Mouse (Mus musculus) testis, postnatal 14 days (tissue): ENCODE results near the gene Igf2bp3.
"Not testable (repeated sequence)": the region's sequence is repeated elsewhere in the genome, so short reads cannot be mapped to it uniquely, and the experiment has no call there.

Experiments used
- DNase-seq: peaks from one replicate; pipeline ENCODE4 v3.0.0; 2021; ENCODE audit warnings: low spot score

Igf2bp3 gene

GRCm38 (mm10) chr6:49214928-49215747 lies at the start of gene Igf2bp3:
Gene Igf2bp3 (minus strand): TSS chr6:49214957.
- DNase-seq: peak; percentile 85

- DNase-seq: not testable (repeated sequence)
Measured at GRCm38 (mm10) chr6:49264446-49264845, 49.7 kb upstream of the Igf2bp3 start.

DNA sequence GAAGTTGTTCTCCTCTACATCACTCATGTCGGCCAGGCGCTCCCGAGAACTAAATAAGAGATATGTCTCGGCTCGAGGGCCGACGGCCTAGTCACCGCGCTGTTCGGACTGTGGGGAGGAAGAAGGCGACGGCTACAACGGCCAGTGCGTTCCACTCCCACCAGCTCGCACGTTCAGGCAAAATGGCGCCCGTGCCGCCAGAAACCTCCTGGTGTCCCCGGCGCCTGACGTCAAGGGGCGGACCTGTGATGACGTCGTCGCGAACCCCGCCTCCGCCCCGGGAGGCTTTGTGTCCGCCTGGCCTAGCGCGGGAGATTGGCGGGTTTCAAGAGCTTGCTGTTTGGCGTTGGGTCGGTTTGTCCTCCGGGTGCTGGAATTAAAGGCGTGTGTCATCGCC lies 49.1 kb upstream of the Igf2bp3 start, which contains the start of gene Tra2a:
Tra2a (minus strand) TSS at position 187 of the 397 bp plus-strand sequence.
- DNase-seq: peak; percentile 97

DNA sequence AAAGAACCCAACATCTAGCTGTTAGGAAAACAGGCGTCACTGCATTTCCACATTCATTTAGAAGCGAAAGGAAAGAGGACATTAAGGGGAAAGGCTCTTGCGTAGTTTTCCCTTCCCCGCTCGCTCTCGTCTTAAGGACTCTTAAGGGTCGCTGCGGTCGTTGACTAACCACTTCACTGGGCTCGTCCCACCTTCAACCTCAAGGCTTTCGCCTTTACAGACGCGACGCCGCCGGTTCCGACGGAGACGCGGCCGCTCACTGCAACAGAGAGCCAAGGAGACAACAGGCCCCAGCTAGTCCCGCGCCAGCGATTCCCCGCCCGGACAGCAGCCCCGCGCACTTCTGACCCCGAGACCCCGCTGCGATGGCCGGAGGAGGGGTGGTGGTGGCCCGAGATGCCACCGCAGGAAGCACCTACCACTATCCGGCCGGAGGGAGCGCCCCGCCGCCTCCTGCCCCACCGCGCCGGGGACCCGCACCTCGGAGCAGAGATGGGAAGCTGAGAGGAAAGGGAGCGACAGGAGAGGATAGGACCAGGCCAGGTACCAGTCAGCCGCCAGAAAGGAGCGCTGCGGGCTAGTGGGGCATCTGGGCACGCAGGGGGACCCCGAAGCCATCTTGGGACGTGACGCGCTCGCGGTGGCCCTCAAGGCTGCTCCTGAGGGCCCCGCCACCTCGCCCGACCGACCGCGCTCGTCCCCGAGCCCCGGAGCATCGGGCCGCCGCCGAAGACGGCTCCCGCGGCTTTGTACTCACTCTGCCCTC lies 48.5 kb upstream of the Igf2bp3 start:
- DNase-seq: peak; percentile 73

DNA sequence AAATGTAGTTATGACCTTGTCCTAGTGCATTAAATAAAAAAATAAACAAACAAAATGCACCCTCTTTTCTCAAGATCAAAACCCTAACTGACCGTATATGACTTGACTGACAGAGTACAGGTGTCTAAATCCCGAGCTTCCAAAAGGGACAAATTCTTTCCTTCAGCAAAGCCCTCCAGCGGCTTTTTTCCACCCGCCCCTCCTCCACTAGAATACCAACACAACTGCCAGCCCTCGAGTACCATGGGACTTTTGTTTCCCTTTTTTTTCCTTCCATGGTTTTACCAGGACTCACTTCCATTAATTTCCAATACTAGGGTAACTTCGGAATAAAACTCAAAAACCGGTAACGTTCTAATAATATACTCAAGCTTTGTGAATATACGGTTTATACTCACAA lies 47.7 kb upstream of the Igf2bp3 start:
- DNase-seq: no peak

DNA sequence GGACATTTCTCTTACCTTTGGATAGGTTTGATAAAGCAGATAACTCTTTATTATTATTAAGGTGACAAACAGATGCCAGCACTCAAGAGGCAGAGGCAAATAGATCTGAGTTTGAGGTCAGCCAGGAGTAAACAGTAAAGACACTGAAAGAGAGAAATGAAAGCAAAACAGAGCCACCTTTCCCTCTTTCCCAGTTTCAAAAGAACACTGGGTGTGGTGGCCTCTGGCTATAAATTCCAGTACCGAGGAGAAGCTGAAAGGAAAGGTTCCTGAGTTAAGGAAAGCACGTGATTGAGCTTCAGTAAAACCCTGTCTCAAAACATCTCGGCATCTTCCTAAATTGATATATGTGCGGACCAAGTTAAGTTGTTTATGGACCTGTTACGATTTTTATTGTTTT lies 45.0 kb upstream of the Igf2bp3 start:
- DNase-seq: no peak

DNA sequence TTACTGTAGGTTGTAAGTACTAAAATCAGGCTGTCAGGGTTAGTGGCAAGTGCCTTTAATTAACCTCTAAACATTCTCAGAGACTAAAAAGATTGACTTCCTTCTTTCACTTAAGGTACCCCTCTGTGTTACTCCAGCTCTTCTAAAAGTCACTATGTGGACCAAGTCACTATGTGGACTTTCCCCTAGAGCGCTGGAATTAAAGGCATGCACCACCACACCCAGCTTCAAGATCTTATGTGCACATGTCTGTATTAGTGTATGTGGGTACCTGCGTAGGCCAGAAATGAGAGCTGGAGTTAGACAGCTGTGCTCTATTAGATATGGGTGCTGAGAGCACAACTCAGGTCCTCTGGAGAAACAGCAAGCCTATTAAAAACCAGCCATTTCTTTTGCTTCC lies 43.1 kb upstream of the Igf2bp3 start:
- DNase-seq: no peak

- no peak for DNase-seq
Measured at GRCm38 (mm10) chr6:49252207-49252606, 37.5 kb upstream of the Igf2bp3 start.

DNA sequence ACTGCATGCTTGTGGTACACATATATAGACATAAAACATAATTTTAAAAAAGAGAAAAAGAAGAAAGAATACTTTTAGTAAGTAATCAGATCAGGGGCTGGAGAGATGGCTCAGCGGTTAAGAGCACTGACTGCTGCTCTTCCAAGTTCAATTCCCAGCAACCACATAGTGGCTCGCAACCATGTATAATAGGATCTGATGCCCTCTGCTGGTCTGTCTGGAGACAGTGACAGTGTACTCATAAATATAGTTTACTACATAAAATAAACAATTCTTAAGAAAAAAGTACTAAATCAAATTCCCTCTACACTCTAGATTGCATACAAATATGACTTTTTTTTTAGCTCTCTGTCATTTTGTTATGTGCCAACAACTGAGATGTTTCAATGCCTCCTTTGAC lies 36.4 kb upstream of the Igf2bp3 start:
- DNase-seq: no peak

GRCm38 (mm10) chr6:49247246-49247645 lies 32.5 kb upstream of the Igf2bp3 start:
- no peak for DNase-seq

DNA sequence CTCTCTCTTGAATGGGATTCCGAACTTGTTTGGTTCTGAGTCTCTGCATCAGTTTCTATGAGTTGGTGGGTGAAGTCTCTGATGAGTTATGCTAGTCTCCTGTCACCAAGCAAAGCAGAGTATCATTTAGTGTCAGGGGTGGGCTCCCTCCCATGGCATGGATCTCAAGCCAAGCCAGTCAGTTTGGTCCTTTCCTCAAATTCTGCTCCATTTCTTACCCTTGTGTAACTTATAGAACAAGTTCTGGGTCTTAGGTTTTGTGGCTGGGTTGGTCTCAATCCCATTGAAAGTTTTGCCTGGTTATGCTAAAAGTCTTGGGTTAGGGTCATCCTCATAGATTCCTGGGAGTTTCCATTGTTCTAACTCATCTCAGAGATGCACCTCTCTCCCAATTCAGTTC lies 27.6 kb upstream of the Igf2bp3 start:
- DNase-seq: no peak

DNA sequence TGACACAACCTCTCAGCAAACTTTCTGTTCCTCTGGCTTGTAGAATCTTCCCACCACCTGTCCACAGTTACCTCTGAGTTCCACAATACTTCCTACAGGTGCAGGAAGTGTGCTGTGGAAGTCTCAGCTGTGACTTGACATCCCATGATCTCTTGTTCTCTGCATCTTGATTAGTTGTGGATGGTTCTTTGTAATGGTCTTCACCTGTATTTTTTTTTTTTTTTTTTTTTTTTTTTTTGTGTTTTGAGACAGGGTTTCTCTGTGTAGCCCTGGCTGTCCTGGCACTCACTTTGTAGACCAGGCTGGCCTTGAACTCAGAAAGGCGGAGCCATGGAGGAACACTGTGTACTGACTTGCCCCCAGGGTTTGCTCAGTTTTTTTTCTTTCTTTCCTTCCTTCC lies 26.8 kb upstream of the Igf2bp3 start:
- no peak for DNase-seq

- DNase-seq: peak; percentile 99
Measured at GRCm38 (mm10) chr6:49236331-49236730, 21.6 kb upstream of the Igf2bp3 start.

DNA sequence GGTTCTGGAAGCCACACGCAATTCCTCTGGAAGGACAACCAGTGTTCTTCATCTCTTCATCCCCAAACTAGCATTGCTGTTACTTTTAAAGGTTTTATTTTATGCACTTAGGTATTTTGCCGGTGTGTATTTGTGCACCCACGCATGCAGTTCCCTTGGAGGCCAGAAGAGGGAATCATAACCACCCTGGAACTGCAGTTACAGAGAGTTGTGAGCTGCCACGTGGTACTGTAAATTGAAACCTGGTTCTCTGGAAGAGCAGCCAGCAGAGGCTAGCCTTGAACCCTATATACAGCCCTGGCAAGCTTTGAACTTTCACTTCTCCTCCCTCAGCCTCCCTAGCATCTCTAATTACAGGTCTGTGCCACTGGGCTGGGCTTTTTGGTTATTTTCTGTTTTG lies 18.6 kb upstream of the Igf2bp3 start:
- DNase-seq: no peak

GRCm38 (mm10) chr6:49228126-49228679 lies 13.4 kb upstream of the Igf2bp3 start:
- no peak for DNase-seq

- DNase-seq: no peak
Measured at GRCm38 (mm10) chr6:49227184-49227735, 12.5 kb upstream of the Igf2bp3 start.

DNA sequence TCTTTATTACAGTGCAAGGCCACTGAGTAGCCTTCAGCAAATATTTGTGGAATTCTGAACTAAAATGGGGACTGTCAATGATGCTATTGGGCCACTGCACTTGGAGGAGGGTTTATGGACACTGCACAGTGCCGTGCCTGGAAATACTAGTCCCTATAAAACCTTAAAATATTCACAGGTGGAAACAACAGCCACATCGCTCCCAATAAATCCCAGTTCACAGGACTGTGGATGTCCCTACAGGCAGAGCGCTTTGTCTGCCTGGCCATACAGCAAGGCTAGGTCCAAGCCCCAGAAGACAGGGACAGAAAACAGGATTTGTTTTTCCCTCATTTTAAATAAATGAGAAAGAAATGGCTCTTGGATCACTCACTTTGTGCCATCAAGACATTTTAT lies 11.0 kb upstream of the Igf2bp3 start:
- no peak for DNase-seq

- DNase-seq: no peak
Measured at GRCm38 (mm10) chr6:49224923-49225727, 10.4 kb upstream of the Igf2bp3 start.

DNA sequence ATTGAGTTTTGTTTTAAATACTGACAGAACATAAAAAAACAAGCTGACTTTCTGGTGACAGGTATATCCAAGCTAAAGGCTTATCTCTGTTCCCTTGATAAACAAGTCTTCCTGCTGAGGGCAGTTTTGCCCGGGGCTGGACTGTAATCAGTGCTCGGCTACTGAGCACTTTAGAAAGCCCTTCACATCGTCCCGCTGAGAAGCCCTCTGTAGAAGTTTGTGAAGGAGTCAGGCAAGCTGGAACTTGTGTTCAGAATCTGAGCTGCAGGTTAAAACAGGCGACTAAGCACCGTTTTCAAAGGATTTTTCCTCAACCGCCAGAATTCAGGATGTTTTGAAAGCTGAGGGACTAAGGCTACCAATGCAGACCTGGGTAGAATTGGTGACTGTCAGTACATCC lies 7.1 kb upstream of the Igf2bp3 start:
- DNase-seq: no peak

DNA sequence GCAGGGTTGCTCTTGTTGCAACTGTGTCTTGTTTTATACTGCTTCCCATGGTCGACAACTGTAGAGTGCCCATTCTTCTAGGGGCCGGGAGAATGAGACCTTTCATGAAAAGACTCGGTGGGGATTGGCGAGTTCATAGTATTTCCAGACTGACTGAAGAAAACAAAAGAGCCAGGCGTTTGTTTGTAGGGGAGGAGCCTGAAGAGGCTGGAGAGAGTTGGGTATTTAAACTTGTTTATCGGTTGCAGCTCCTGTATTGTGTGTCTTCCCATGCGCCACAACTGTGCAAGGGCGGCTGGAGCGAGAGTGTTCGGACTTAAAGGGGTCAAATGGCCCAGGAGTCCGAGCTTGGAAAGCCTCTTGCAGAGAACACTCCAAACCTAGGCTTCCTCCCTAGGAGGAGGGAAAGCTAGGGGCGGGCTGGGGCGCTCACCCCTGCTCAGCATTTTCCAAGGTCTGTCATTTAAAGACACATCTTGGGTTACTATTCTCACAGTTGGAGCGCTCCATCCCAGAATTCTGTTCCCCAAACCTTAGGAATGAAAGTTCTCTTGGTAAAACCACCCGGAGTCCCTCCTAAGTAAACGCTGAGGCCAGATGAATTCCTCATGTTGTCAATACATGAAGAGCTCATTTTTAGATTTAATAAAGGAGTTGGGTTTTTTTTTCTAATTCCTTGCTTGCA lies 5.3 kb upstream of the Igf2bp3 start:
- peak; percentile 21 for DNase-seq

GRCm38 (mm10) chr6:49219001-49219560 lies 4.3 kb upstream of the Igf2bp3 start:
- DNase-seq: no peak
